Comparison of ENCODE assay signal across 8 mouse cellular contexts in genomic region chr12:44674541-44674940, GRCm38 (mm10).
DNase-seq lines count a peak whose midpoint lies in the region; ATAC-seq and TF ChIP-seq lines count a peak whose summit lies in the region.
"Not testable (repeated sequence)": the region's sequence is repeated elsewhere in the genome, so short reads cannot be mapped to it uniquely, and the experiment has no call there.

No protein-coding gene starts in this region.

- H3K36me3 ChIP-seq in forebrain, postnatal 0 days (ENCODE audit: insufficient read depth); hindbrain, postnatal 0 days (ENCODE audit: insufficient read depth, low read length); stomach, postnatal 0 days (ENCODE audit: control insufficient read depth, insufficient read depth, low read length): not testable (repeated sequence)

- not testable (repeated sequence) for TF ChIP-seq EP300 in stomach, postnatal 0 days (optimal IDR thresholded peaks at IDR 0.05)

- H3K9ac ChIP-seq in forebrain, postnatal 0 days; hindbrain, postnatal 0 days (replicated peaks; ENCODE audit: low read length); stomach, postnatal 0 days (ENCODE audit: low read length): not testable (repeated sequence)

- intact Hi-C loops in left cerebral cortex, adult 2 months (cut with DNase I) = loop anchor here (5.0 kb wide), 3 partner anchors 498 to 713 kb away; no protein-coding TSS in a partner anchor

- not testable (repeated sequence) for H3K27ac ChIP-seq in forebrain, postnatal 0 days (ENCODE audit: low read depth, low read length); hindbrain, postnatal 0 days; left cerebral cortex, adult 2 months; stomach, postnatal 0 days (replicated peaks)

- not testable (repeated sequence) for ATAC-seq in forebrain, postnatal 0 days; hindbrain, postnatal 0 days; stomach, postnatal 0 days (ENCODE audit: low FRiP score, low TSS enrichment)

- H3K4me2 ChIP-seq in forebrain, postnatal 0 days (ENCODE audit: low read depth); hindbrain, postnatal 0 days (ENCODE audit: low read depth, low read length); stomach, postnatal 0 days (replicated peaks; ENCODE audit: low read depth): not testable (repeated sequence)

- WGBS in forebrain, postnatal 0 days = 69% methylated on average over 3 of the region's 3 CpGs
- 51% methylated on average over 3 of the region's 3 CpGs for WGBS in hindbrain, postnatal 0 days
- WGBS in stomach, postnatal 0 days = 75% methylated on average over 3 of the region's 3 CpGs

- H3K4me1 ChIP-seq in forebrain, postnatal 0 days (ENCODE audit: insufficient read depth); hindbrain, postnatal 0 days (ENCODE audit: insufficient read depth, low read length); stomach, postnatal 0 days (replicated peaks; ENCODE audit: control insufficient read depth, insufficient read depth): not testable (repeated sequence)

- H3K27me3 ChIP-seq in forebrain, postnatal 0 days (ENCODE audit: insufficient read depth, low read length); hindbrain, postnatal 0 days (ENCODE audit: insufficient read depth, low read length); stomach, postnatal 0 days (ENCODE audit: control insufficient read depth, insufficient read depth, low read length): not testable (repeated sequence)

- TF ChIP-seq CTCF in forebrain, postnatal 0 days (IDR thresholded peaks at IDR 0.05; ENCODE audit: low read depth) = peak; percentile 45
- TF ChIP-seq CTCF in hindbrain, postnatal 0 days (IDR thresholded peaks at IDR 0.05; ENCODE audit: low read depth) = peak; percentile 47
- TF ChIP-seq CTCF in left cerebral cortex, adult 2 months (IDR thresholded peaks at IDR 0.05) = peak; percentile 50
- TF ChIP-seq CTCF in stomach, postnatal 0 days (IDR thresholded peaks at IDR 0.05; ENCODE audit: low read depth) = peak; percentile 63

- H3K4me3 ChIP-seq in forebrain, postnatal 0 days (ENCODE audit: low read depth, low read length); hindbrain, postnatal 0 days (ENCODE audit: low read length); left cerebral cortex, adult 2 months; stomach, postnatal 0 days (ENCODE audit: low read depth, low read length): not testable (repeated sequence)

- DNase-seq in ES-CJ7 (ENCODE audit: low read depth, low spot score) (peak; percentile 21), adipocyte (ENCODE audit: low spot score) (peak; percentile 3)
- peak; percentile 26 to 27 for DNase-seq in cerebellum, postnatal 14 days
- DNase-seq in forebrain, postnatal 0 days = peak; percentile 41
- peak; percentile 69 for DNase-seq in hindbrain, postnatal 0 days (ENCODE audit: low spot score)
- DNase-seq in left cerebral cortex, adult 2 months (ENCODE audit: extremely low spot score in 1 of 2, low spot score in 2 of 2); stomach, postnatal 0 days (ENCODE audit: low spot score): not testable (repeated sequence)
- DNase-seq in lung, postnatal 25 days (ENCODE audit: low spot score) = peak; percentile 7

- H3K9me3 ChIP-seq in forebrain, postnatal 0 days (ENCODE audit: low read length); hindbrain, postnatal 0 days (ENCODE audit: low read length); stomach, postnatal 0 days (ENCODE audit: control insufficient read depth, low read length): not testable (repeated sequence)
